Mouse (Mus musculus) embryo, embryonic 11 days (tissue): ENCODE data around the gene Tcn2.

ENCODE experiments used
- DNase-seq: peaks from one replicate; pipeline ENCODE4 v3.0.0-alpha.2; 2015

The Tcn2 gene

GRCm38 (mm10) chr11:3893970-3894369 is 38.0 kb downstream of the Tcn2 start:
- no peak for DNase-seq

- no peak for DNase-seq
Observed at GRCm38 (mm10) chr11:3887331-3887730, 44.6 kb downstream of the Tcn2 start.

DNA sequence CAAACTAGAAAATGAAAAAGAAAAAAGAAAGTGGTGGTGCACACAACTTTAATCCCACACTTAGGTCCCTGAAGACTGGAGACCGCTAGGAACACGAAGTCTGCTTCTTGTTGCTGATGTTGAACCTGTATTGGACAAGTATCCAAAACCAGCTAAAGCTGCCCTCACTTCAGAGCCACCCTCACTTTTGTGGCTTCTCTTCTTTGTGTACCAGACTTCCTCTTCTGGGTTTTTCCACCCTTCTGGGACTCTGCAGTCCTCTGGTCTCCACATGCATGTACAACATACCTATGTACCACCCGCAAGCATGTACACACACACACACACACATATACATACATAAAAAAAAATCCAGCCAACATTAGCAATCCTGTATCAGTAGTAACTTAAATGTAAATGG is 48.2 kb downstream of the Tcn2 start:
- DNase-seq, result no peak

GRCm38 (mm10) chr11:3879836-3880235 is 52.1 kb downstream of the Tcn2 start:
- peak; percentile 83 for DNase-seq

DNA sequence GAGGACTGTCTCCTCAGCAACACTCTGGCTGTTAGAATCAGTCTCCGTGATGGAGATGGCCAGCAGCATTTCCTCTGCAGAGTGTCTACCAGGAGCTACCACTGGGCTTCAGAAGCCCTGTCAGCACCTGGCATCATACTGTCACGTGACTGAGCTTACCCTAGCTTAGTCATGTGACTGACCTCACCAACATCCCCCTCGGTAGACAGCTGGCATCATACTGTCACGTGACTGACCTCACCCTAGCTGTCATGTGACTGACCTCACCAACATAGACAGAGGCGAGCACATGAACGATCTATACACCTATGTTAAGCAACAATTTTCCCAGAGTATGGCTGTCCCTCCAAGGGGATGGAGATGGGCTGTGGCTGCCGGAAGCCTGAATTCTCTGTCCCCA is 53.3 kb downstream of the Tcn2 start:
- no peak for DNase-seq

DNA sequence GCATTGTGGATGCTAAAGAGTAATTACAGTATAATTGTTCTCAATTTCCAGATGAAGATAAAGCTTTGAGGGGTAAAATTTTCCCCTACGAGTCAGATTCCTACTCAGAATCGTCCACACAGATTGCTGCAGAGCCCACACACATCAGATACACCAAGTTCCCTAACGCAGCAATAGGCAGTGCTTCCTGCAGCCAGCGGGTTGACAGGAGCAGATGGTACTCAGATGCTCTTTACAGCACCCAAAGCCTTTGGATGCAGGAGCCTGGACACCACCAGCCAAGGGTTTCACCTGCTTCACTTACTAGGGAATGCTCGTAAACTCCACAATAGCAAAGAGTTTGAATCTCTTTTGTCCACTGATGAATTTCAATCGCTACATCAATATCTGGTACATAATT is 55.5 kb downstream of the Tcn2 start:
- no peak for DNase-seq
